Mouse (Mus musculus) left cerebral cortex, adult 8-10 months (tissue): ENCODE measurements around the gene Gm20388. TPM values are rescaled to one million over a fixed set of nuclear protein-coding genes. Genes with fewer than 3 reads are reported as not detected.
A peak's percentile ranks its signal among the peaks of the same experiment; 100 is the strongest.

Experiments
- DNase-seq, 2 experiments: peaks; one replicate each; pipeline ENCODE4 v3.0.0; 2022; ENCODE audit warnings: low spot score in 2 of 2
- total RNA-seq, 4 experiments: library from RNA; stranded (reverse); gene quantifications; 2 replicates each; pipeline ENCODE4 v1.2.4; 2022

The Gm20388 gene
- total RNA-seq, 4 experiments from 2014 or later: 10.4 to 20.8 (median 16.4) TPM

DNA sequence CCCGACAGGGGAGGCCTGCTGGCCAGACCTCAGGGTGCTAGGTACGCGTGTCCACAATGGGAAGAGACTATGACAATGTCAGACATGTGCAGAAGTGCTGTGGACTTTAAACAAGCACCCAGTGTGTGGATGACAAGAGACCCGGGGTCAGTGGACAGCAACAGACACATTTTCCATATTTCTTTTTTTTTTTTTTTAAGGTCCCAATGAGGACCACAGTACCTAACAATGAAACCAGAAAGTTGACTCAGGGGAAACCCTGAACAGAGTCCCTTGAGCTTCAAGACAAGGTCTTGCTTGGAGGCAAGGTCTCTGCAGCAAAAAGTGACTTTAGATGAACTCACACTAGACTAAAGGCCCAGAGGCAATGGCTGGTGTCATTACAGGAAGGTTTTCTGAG is 1446.8 kb downstream of the Gm20388 start:
- no peak for DNase-seq

DNA sequence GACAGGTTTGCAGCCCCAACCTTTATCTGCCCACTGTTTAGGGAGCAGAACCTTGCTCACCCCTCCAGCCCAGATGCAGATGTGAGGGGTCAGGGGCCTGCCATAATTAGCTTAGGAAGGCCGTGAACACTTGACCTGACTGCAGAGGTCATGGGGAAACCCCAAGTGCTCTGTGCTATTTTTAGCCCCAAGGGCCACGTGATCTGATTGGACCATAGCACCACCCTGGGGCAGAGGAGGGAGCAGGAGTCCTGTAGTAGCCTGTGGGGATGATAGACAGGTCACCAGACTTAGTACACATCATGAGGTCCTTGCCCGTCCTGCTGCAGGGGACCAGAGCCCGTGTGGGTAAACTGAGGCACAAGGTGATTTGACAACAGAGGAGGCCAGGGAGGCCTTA is 1448.0 kb downstream of the Gm20388 start:
- DNase-seq: no peak

DNA sequence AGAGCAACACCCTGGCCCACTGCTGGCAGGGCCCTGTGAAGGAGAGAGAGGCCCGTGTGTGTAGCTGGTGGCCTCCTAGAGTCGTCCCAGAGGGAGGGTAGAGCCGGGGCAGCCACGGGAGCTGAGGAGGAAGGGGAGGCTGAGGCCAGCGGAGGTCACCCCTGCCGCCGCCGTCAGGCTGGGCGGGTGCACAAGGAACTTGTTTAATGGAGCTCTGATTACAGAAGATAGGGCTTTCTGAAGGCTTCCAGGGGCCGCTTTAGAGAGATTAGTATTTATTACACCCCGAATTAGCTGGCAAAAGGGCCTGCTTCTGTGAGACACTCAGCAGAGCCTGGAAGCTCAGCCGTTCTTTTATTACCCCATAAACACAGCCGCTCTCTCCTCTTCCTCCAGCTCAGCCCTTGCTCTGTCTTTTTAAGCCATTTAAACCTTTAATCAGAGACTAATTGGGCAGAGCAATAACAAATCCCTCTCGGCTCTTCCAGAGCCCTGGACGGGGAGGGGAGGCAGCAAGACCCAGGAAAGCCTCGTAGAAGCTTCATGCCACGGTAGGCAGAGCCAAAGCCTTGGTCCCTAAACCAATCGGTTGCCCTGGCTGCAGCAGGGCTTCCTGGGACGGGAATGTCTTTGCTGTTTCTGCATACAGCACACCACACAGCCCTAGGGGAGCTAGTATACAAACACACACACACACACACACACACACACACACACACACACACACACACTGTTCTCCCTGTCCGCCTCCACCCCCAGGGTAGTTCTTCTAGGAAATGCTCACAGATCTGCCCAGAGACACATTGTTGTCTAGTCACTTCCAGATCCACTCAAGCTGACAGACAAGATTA is 1448.7 kb downstream of the Gm20388 start:
- DNase-seq: no peak

DNA sequence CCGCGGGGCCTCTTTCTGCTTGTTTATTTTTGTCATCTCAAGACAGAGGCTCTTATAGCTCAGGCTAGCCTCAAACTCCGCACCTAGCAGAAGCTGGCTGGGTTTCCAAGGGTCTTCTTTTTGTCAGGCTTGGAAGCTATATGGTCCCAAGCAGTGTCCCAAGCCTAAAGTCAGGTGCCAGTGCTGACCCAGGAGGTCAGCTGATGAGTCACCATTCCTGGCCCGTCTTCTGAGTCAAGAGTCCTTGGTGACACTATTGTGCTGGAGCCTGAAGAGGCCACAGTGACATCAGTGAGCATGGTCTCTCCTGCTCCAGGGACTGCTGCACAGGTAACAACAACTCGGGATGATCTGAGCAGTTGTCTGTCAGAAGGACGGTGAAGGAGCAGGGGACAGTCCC is 1449.4 kb downstream of the Gm20388 start:
- no peak for DNase-seq

DNA sequence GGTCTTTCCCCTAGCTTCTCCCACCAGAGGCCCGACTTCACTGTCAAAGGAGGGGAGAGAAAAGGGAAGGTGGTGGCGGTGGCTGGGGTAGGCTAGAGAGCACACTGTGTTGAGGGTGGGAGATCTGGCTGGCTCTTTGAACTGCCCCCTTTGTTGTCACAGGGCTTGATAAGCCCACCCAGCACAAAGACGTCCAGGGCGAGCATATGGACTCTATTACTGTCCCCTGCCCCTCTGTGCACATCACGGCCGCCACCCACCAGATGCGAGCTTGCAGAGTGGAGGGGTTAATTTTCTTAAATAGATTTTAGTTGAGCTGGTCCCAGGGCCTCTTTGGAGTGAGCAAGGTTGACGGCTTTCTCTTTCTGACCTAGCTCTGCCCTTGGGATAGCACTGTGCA is 1450.5 kb downstream of the Gm20388 start:
- no peak for DNase-seq

DNA sequence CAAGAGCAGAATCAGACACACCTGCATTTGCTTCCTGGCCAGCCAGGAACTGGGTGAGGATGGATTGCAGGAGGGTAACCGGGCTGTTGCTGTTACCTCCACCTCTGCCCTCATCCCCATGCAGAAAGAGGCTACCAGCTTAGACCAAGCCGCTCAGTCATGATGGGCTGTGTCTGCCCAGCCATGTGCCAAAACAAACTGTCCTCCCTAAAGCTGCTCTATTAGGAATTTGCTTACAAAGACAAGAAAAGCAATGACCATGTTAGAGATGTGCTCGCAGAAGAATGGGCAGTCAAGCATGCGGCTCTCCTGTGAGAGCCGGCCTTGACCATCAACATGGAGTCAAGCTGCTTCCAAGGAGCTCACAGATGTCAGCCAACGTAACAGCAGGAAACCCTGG is 1454.0 kb downstream of the Gm20388 start:
- DNase-seq: no peak

DNA sequence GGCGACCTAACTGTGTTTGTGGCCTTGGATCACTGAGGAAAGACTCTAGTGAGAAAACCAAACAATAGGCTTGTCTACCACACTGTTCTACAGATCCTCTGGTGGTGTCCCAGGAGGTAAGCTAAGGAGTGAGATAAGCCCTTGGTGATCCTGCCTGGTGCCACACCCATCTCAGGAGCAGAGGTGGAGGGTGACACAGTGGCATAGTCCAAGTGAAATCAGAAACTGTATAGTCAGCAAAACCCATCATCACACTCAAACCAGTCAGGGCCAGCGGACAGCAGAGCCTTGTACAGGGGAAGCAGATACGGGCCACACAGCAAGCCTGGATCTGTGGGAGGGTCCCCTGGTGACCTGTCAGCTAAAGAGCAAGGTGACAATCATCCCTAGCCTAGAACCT is 1454.5 kb downstream of the Gm20388 start:
- DNase-seq: no peak

DNA sequence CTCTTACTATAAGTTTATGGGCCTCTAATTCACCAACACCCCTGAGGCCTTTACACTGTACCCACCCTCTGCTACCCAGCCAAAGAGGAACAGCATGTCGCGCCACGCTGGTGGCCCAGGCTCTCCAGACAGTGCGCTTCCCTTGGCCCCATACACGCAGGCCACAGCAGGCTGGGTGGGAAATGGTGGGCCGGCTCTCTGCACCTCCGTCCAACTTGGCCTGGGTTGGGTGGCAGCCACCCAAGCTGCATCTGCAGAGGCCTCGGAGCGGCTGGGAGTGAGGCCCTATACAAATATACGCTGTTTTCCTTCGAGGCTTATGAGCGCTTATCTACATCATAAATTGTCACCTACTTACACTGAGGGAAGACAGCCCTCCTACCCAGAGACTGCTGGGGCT is 1456.0 kb downstream of the Gm20388 start:
- no peak for DNase-seq

DNA sequence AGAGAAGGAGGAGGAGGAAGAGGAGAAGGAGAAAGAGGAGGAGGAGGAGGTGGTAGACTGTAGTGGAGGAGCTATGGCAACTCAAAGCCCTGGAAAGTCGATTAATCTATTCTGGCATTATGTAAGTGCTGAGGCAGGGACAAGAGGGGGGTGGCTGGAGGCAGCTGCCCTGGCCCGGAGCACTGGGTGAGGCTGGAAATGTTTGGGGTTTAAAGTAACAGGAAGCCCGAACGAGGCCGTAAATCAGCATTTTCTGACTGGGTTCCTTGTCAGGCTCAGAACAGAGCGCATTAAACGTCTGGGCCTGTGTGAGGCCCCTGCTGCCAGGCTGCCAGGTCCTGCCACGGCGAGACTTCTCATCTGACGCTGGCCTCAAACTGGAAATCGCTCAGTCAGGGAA is 1458.2 kb downstream of the Gm20388 start:
- no peak for DNase-seq

DNA sequence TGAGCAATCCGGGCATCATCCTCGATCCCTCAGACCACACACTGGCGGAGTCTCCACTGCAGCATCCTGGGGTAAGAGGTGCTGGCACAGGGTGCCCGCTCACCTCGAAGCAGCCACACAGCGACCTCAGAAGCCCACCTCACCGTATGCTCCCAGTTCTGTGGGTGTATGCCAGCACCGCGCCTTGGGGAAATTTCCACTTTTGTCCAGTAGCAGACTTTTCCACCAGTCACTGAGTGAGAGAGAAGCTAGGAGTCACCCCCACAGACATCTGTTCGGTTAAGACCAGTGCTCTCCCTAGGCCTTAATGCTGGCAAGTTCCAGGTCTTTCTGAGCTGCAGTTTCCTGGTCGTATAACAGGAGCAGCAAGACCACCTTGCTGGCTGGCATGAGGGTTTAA is 1458.7 kb downstream of the Gm20388 start:
- DNase-seq: peak in 1 of 2 experiments; percentile 26

DNA sequence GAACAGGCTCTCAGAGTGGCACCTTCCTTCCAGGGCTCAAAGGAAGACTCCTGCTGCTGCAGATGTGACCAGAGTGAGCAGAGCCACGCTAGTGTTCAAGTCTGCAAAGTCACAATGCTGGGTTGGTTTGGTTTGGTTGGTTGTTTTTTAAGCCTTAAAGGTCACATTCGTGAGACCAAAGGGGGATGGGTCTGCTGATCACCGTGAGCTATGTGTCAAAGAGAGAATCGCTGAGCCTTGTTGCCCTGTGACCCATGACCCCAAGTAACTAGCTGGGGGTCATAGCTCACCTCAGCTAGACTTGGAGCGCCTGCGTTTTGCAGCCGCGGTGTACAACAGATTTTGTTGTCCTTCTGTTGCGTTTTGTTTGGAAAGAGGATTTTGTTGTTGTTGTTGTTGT is 1460.6 kb downstream of the Gm20388 start:
- no peak for DNase-seq

DNA sequence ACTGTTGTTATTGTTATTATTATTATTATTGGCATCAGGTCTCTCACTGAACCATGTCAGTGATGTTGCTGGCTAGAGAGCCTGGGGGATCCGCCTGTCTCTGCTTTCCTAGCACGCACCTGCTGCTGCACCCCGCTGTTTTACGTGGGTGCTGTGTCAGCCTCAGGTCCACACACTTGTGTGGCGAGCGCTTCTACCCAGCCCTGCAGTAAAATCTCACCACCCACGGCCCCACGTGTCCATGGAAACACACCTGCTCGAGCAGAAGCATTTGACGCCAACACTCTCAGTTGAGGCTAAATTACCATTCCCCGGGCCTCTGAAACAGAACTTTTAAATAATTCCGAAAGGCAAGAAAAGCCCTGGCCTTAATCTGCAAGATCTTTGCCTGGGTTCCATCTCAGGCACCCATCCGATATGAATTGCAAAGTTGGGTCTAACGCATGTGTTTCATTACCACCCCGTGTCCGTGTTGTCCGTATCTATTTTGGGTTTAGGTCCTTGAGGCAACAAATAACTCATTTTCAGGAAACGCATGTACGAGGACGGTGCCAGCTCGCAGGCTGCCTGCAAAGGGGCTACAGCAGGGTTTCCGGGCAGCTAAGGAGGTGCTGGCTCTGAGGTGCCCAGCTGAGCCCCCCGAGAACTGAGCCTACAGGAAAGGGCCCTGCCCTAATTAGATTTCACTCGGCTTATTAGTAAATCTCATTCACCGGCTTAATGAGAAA is 1461.4 kb downstream of the Gm20388 start:
- peak in 1 of 2 experiments; percentile 86 for DNase-seq

DNA sequence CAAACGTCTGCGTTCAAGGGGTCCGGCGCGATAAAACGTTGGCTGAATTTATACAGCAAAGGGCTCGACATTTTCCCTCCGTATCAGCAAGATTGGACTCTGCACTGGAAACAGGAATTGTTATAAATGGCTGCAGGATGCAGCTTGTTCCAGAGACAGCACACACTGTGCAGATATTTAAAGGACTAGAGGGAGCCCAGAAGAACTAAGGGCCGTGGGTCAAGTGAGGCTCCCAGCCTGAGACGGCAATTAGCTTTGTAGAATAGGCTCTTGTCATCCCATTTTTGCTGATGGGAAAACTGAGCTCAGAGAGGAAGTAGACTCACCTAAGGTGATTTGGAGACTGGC is 1462.0 kb downstream of the Gm20388 start:
- no peak for DNase-seq

DNA sequence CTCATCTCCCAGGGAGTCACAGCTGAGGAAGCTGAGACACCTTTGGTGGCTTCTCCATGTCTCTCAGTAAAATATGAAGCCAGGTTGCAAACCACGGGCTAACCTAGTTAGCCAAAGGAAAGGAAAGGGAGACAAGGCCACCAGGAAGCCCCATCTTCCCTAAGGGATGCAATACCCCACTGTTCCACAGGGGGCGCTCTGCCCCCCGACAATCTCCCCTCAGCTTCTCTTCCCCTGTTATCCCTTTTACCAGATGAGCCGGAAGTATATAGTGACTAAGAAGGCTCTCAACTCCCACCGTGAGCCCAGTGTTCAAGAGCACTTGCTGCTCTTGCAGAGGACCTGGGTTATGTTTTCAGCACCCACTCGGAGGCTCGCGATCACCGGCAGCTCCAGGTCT is 1463.6 kb downstream of the Gm20388 start:
- no peak for DNase-seq

DNA sequence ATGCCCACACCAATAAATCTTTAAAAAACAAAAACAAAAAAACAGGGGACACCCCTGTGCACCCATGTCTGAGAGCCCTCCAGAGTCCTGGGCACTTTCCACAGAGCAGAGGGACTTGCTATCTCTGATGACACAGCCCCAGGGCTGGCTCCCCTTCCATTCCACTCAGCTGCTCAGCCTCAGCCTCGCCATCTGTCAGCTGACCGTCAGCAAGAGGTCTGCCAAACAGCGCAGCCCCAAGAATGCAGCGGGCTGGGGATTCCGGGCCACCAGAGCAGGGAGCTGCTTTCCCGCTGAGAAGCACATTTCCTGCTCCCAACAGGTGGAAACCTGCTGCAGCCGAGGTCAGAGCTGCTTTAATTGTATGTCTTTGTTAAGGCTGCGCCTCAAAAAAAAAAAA is 1464.1 kb downstream of the Gm20388 start:
- DNase-seq: no peak

DNA sequence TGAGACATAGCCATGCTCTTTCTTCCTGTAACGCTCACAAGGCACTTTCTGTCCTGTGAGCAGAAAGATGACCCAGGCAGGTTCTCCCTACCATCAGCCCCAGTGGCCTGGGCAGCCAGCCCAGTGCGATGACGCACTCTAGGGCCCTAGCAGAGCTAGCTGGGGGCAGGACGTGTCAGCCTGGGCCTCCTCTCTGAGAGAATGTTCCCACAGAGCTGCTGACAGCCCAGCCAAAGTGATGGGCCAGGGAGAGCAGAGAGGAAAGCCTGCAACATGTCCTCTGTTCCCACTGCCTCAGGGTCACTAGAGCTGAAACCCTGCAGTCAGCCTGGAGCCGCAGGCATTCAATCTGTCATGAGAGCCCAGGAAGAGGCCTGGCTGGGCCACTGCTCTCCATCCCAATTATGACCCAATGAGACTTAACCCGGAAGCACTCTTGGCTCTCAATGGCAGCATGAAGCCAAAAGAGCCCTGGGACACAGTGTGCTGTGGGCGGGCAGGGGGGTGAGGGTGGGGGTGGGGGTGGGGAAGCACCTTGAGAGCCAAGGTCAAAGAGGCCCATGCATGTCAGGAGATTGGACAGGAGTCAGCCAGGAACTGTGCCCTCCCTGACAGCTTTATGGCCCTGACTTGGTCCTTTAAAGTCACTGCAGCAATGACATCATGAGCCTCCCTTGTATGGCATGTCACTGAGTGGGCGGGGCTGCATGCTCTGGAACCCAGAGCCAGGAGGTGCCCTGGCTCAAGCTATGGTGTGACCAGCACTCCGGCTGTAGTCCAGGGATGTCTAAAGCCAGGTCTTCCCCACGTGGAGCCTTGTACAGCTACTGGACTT is 1465.7 kb downstream of the Gm20388 start:
- DNase-seq: peak in 1 of 2 experiments; percentile 50

DNA sequence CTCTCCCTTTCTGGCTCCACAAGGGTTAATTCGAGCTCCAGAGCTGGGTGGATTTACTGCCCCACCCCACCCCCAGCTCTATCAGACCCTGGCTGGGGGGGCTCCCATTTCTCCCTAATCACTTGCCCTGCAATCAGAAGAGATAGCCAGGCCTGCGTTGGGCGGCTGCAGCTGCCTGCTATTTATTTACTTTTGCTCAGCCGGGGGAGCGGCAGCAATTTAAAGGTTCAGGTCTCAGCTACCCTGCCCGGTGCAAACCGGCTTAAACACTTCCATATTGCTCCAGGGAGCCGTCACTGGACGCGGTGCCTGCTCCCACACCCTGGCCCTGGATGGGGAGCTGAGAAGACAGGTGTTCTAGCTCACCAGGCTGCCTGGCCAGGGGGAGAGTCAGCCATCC is 1467.0 kb downstream of the Gm20388 start:
- no peak for DNase-seq

DNA sequence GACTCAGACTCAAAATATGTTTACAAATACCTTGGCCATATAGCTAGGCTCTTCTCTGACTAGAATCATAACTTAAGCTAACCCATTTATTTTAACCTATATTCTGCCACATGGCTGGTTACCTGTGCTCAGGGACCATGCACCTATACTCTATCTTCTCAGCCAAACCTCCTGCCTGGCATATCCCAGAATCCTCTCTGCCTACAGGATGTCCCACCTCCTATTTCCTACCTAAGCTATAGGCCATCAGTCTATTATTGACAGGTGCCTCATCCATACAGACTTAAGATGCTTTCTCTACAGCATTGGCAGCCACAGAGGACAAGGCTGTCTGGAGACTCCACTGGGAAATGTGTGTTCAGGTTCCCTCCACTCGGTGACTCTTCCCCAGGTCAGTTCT is 1468.7 kb downstream of the Gm20388 start:
- DNase-seq: no peak

DNA sequence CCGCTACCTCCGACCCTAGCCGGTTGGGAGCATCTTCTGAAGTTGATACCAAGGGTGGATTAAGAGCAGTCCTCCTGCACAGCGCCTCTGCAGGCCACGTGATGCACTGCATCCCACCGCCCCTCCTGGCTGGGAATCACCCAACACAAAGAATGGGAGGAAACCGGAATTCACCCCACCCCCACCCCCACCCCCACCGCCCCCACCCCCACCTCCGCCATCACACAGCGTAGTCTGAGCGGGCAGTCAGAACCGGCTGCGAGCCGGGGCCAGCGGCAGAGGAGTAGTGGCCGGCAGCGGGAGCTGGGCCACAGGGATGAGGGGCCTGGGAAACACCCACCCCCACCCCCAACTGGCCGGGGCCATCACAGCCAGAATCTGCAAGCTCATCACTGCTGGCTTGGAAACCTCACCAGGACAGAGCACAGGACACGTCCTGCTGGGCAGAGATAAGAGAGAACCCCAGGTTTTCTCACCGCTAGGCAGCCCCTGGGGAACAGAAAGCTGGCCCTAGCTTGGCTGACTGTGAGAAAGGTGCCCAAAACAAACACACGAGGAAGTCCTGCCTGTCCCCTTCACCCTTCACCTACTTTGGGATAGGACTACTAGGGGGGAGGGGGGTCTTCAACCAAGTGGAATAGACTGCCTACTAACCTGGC is 1472.1 kb downstream of the Gm20388 start:
- peak in 1 of 2 experiments; percentile 28 for DNase-seq

DNA sequence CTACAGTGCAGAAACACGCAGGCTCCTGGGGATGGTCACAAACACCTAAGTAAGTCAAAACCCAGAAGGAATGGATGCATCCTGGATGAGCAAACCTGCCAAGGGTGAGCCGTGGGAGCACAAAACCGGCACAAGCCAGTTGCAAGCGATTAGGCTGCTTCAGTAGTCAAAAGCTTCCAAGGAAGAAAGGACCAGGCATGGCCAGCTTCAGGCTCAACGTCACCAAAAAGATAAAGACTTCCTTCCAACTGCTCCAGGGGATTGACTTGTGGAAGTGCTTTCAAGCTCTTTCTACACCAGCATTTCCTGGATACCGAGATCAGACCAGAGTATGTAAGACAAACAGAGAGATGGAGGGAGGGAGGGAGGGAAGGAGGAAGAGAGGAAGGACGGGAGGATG is 1474.9 kb downstream of the Gm20388 start:
- DNase-seq: no peak

DNA sequence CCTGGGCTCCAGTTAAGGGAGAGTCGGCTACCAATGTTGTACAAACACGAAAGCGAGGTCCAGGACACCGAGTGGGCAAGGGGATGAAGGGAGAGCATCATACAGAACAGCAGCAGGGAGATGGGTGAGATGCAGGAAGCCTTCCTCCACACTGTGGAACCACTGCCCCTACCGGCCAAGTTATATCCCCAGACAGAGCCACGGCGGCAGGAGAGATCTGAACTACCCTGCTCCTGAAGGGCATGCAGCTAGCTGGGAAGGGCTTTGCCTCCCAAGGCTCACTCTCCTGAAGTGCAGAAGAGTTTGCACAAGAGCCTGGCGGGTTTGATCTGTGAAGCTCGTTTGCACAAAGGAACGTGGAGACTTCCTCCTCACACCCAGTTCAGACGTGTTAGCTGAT is 1480.0 kb downstream of the Gm20388 start:
- DNase-seq: no peak

DNA sequence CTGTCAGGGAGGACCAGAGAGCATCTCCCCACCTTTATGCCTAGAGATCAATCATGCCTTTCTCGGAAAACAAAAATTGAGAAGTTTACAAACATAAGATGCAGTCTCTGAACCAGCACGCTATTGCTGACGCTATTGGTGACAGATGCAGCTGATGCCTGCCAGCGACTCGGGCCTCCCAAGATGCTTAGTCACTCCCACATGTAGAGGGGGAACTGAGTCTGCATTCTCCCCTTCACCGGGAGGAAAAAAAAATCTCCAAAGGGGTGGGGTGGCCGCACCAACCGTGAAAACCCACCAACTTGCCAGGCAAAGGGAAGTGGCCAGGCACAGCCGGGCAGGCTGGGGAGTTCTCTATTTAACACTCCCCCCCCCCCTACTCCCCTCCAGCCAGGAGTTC is 1480.6 kb downstream of the Gm20388 start:
- DNase-seq: no peak
